Mouse (Mus musculus) frontal cortex, adult (tissue): ENCODE results near the gene Garnl3.

Experiments used
- ATAC-seq: cut with Nextera tagmentation; 2 replicates; pipeline ENCODE4 v1.9.2; 2017; ENCODE audit warnings: mild to moderate bottlenecking, moderate library complexity, mixed read lengths; ENCODE audit not compliant: low TSS enrichment

Gene Garnl3

DNA sequence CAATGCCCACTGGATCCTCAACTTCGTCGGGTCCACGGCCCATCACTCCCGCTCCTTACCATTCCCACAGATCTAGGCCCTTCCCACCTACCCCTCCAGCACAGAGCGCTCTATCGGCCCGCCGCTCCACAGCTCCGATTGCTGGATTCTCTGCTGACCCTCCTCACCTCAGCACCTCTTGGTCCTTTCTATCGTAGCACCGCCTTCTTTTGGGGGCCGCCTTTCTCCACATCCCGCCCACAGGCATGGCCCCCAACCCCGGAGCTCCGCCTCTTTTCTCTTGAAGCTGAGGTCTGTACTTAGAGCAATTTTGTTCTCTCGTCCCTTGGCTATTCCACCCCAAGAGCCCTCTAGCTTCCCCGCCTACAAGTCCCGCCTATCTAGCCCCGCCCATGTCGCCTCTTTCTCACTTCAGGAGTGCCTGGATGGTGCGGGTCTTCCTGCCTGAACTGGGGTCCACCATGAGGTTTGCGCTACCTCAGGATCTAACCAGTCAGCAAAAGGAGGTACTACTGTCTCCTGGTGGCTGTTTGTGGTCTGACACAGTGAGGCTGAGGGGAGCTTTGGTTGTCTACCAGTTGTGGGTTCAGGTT lies at the start of gene Garnl3:
Gene Garnl3 (minus strand): TSS at position 155 of the 593 bp plus-strand sequence.
- peak; percentile 29 for ATAC-seq

- ATAC-seq = 0 out of 2 replicates have a peak, but pooled peaks have one; percentile 25
These were observed 48.6 kb upstream of the Garnl3 start for GRCm38 (mm10) chr2:33179930-33180630.

DNA sequence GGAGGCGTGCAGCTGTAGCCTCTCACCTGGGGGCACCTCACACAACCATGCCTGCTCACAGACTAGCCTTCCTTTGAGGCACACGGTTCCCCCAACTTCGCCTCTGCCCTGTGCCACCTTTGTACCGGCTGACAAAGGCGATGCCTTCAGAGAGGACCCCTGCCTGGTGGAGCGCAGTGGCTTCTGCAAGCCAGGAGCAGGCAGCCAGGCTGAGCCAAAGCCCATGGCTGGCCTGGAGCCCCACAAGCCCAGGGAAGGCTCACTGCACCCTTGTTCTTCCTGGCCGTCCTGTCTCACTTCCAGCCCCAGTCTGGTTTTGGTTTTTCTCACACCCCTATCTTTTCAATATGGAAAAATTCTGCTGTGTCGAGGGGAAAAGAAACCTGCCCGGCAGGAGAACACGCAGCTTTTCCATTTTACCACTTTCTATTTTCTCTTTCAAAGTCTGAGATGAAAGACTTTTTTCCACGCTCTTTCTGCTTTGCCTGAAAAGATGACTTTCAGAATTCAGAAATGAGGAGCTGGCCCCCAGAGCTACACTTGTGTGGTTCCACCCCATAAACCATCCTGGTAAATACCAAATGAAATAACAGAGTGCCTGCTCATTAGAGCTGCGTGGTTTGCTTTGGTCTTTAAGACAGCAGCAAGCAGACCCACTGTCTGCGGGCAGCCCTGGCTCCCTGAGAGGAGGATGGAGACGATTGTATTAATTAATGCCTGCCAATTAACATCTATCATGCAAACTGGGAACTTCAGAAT lies 47.9 kb upstream of the Garnl3 start:
- no peak for ATAC-seq

DNA sequence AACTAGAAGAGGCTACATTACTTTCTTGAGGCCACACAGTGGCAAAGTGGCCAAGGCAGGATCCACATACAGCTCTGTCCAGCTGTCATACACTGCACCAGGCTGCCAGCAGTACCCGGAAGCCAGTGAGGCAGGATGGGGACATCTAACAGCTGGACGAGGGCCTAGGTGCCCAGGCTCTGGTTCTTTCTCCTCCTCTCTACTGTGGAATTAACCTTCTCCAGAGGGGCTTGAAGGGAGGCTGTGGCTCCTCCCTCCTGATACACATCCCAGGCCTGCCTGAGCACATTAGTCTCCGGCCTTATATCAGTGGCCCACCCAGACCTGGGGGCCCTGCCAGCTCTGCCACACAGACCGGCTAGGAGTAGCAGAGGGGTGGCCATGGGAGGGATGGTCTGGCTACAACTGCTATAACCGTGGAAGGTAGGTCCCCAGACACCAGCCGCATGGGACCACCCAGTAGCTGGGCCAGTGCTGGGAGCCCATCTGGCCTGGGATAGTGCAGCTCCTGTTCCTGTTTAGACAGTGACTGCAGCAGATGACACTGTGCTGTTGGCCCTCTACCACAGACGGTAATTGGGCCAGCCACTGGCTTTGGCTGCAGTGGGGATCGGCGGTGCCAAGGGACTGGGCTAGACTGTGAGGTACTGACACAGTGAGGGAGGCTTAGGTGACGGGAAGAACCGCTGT lies 46.9 kb upstream of the Garnl3 start:
- peak; percentile 34; the same call in 1 of the 2 replicates for ATAC-seq

DNA sequence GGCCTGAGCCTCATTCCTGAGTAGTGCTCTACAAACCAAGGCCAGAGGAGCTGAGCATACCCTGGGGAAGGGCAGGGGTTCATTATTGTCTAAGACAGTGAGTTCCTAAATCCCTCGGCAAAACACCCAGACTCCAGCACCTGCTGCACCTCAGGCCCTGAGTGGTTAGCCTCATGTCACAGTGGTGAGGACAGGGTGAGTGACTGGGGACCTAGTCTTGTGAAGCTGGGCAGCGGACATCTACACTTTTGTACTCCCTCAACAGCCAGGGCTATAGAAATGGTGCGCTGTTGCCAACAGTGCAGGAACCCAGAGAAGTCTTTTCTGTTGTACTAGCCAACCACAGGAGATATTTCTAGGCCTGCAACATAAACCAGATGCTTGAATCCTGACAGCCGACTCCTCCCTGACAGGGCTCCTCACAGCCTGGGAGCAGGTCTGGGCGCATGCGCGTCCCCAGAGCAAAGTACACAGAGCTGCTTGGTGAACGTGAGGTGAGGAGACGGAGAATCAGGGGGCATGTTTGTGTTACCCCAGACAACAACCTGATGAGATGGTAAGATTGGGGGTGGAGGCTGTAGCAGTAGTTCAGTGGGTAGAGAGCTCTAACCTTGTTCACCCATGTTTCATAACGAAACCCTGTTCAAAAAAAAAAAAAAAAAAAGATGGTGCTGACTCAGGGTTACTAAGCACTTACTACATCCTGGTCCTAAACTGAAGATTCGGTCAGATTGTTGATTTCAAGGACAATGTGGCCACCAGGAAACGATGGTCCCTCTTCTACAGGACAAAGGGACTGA lies 46.2 kb upstream of the Garnl3 start:
- ATAC-seq = peak; percentile 48; the same call in 1 of the 2 replicates

DNA sequence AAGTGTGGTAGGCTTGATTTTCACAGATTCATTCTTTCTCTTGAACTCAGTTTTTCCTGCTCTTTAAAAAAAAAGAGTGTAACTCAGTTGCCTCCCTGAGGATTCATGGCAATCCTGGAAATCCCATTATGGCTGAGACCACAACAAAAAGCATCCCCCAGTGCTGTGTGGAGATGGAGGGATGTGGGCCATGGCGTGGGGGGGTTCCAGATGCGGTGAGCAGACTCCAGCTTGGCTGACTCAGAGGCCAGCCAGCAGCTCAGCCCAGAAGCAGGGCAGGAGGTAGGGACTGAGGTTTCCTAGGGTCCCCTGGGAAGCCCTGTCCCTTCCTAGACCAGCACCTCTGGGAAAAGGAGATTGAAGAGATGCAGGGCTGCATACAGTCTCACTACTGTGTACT lies 45.5 kb upstream of the Garnl3 start:
- ATAC-seq = no peak

DNA sequence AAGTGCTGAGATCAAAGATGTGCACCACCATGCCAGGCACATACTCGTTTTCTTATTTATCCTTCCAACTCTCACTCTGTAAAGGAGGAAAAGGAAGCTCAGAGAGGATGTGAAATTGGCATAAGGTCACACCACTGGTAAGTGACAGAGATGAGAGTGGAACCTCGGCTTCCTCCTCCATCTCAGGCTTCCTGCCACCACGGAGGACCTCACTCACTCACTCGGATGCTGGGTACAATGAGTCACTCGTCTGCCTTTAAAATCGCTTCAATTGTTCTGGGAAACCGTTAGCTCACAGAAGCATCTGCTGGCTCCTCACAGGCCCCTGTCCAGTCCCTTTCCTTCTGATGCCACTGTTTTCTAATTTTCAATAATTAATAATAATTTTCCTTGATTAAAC lies 45.1 kb upstream of the Garnl3 start:
- ATAC-seq = peak; percentile 20; the same call in 1 of the 2 replicates

- ATAC-seq = no peak
These were observed 42.2 kb upstream of the Garnl3 start for GRCm38 (mm10) chr2:33173686-33174085.

DNA sequence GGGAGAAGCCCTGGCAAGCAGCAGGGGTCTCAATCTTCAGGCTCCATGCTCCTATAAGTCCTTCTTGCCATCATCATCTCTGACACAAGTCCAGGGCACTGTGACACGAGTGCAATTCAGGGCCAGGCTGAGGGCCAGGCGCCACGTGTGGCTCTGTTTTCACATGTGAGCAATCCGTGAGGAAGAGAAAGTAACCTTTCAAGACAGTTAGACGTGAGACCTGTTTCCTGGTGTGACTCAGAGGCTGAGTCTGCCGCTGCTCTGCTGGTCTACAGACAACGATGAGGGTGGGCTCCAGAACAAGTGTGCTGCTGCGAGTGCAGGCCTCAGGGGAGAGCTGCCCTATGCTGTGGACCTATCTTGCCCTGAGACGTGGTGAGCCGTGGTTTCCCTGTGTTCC lies 41.7 kb upstream of the Garnl3 start:
- no peak for ATAC-seq

DNA sequence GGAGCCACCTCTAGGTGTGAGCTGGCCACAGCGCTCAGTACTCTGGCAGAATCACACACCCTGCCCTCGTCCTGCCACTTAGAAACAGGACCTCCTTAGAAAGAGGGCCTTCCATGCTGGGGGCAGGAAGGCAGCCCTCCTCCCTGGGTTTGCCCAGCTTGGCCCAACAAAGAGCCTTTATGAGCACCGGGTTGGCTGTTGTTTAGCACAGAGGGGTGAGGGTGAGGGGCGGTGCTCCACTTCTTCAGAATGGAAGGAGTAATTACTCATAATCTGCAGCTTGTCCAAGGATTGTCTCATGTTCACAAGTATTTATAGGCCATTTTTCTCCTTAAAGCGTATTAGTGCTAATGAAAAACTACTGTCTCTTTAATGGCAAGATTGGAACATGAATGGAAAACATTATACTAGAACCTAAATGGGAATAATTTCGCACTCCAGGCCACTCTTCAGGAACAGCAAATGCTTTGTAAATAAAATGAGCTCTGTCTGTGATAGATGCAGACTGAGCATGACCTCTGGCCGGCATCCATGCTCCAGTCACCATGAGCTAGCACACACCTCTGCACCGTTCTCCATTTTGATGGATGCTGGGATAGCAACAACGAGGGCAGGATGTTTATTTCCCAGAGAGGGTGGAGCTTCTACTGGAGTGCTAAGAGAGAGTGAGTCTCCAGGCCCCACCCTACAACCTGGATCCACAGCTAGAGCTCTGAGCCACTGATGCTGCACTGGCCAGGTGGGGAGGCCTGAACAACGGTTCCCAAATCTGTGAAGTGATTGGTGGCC lies 39.5 kb upstream of the Garnl3 start:
- ATAC-seq = no peak

GRCm38 (mm10) chr2:33169445-33169844 lies 38.0 kb upstream of the Garnl3 start:
- no peak for ATAC-seq

DNA sequence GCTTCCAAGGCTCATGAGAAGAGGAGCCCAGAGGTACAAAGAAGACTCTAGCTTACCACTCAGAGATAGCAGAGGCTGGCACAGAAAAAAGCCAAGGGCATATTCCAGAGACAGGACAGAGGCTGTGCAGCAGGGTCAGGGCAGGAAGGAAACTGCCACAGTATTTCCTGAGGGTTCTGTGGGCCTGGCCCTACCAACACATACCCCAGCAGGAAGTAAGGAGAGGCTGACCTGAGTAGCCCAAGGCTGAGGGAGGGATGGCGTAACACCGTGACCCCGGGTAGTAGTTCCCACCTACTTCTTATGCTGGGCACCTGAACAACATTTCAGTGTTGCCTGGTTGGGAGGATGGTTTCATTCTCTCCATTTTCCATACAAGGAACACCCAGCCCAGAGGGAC lies 35.6 kb upstream of the Garnl3 start:
- no peak for ATAC-seq

DNA sequence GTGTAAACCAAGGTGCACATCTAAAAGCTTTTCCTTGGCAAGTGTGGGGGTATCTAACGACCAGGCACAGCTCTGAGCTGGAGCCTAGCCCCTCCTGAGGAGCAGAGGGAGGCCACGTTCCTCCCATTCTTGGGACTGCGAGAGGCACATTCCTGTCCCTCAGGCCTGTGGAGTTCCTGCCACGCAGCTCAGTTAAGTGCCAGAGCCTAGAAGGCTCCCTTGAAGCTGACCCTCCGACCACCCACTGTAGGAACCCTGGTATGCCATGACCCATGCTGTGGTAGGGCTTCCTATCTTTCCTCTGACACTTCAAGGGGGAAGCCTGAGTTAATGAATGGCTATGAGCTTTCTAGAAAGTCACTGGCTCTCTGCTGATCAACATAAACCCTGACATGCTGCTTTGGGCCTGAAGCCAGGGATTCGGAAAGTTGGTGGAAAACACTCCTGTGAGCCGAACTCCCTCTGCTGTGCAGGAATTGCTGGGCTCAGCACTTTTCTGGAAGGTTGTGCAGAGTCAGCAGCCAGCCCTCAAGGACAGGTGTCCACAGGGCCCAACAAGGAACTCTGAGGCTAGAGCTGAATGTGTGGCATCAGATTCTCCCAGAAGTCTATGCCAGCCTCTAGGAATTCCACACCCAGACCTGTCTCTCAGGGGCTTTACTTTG lies 34.4 kb upstream of the Garnl3 start:
- ATAC-seq = no peak

DNA sequence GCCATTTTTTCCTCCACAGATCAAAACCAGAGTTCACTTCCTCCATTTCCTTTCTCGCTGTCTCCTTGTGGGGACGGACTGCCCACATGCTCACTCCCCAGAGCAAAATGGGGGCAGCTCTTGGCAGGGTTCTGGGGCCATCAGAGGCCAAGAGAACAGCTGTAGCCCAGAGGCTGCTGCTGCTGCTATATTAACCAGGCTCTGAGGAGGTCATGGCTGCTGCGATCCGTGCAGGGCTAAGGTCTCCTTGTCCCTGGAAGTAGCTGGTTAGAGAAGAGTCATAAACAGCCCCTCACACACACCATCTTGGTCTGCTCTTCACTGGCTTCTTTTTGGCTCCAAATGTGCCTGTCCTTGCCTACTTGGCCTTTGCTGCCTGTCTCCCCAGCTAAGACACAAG lies 33.8 kb upstream of the Garnl3 start:
- ATAC-seq = no peak

- 0 out of 2 replicates have a peak, but pooled peaks have one; percentile 47 for ATAC-seq
These were observed 33.2 kb upstream of the Garnl3 start for GRCm38 (mm10) chr2:33164646-33165045.

GRCm38 (mm10) chr2:33162126-33162525 lies 30.7 kb upstream of the Garnl3 start:
- no peak for ATAC-seq

- no peak for ATAC-seq
These were observed 29.0 kb upstream of the Garnl3 start for GRCm38 (mm10) chr2:33160326-33160973.

- ATAC-seq = 0 out of 2 replicates have a peak, but pooled peaks have one; percentile 18
These were observed 28.1 kb upstream of the Garnl3 start for GRCm38 (mm10) chr2:33159593-33159992.

GRCm38 (mm10) chr2:33158895-33159294 lies 27.4 kb upstream of the Garnl3 start:
- ATAC-seq = no peak
